Mouse (Mus musculus) right cerebral cortex, postnatal 4 days (tissue): ENCODE measurements around the gene Tedc2.
A peak's percentile ranks its signal among the peaks of the same experiment; 100 is the strongest.

Experiments
- DNase-seq: peaks from one replicate; pipeline ENCODE4 v3.0.0-alpha.2; 2022

Tedc2 gene

DNA sequence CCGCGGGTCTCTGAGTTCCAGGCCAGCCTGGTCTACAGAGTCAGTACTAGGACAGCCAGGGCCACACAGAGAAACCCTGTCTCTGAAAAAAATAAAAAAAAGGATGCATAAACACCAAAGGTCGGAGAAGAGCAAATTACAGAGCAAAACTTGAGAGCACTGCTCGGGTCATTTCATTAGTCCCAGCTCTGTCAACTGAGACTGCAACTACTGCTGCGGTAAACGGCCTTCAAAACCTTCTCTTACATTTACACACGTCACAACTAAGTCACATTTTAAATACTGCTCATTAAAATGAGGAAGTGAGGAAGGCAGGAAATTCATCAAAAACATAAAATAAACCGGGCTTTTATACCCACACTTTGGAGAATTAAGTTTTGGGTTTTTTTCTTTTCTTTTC lies 27.8 kb downstream of the Tedc2 start:
- no peak for DNase-seq

- DNase-seq = no peak
Observed at GRCm38 (mm10) chr17:24191481-24191880, 29.2 kb downstream of the Tedc2 start.

- DNase-seq = no peak
Observed at GRCm38 (mm10) chr17:24190934-24191333, 29.7 kb downstream of the Tedc2 start.

GRCm38 (mm10) chr17:24174259-24174658 lies 46.4 kb downstream of the Tedc2 start:
- DNase-seq = no peak

GRCm38 (mm10) chr17:24173423-24173822 lies 47.2 kb downstream of the Tedc2 start:
- DNase-seq = peak; percentile 66

DNA sequence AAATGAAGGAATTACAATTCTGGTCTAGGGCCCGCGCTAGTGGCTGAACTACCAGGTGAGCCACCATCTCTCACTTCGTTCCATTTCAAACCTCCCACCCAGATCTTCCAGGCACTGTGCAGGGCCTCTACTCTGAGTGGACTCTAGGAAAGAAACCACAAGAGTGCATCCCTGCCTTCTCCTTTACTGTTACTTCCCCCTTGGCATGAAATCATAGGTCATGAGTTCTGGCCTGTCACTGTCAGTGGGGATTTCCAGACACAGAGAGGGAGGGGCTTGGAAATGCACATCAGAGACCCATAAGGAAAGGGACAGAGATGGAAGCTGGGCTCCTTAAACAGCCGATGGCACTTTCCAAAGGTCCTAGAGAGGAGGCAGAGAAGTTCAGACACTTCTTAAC lies 48.9 kb downstream of the Tedc2 start:
- DNase-seq = no peak

GRCm38 (mm10) chr17:24170729-24171128 lies 49.9 kb downstream of the Tedc2 start:
- DNase-seq = no peak

- DNase-seq = no peak
Observed at GRCm38 (mm10) chr17:24170125-24170524, 50.5 kb downstream of the Tedc2 start.

DNA sequence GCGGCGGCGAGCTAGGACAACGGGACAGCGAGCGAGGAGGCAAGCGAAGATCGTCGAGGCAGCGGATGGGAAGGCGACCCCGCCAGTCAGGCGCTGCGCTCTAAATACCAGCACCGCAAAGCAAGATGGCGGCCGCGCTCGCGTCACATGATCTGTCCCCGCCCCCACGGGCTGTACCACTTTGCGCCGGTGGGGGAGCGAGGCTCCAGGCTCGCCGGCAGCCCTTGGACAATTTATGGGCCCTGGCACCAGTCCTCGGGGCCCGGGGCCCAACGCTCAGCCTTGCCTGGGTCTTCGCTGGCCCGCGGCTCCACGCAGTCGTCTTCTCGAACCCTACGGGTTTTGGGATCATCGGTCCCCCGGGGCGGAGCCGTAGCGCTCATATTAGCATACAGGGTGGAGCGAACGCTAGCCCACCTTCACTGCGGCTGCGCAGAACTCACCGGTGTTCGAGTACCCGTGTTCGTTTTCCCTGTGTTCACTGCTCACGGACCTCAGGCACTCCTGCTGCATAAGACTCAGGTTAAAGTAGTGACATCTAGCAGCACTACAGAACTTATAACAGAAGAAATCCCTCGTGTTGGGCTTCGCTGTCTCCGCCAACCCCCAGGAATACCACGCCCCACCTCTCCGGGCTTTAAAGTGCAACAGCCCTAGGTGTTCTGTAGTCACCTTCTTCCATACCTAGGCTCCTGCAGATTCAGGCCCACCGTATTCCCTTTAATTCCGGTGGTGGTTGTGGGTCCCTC lies 51.2 kb downstream of the Tedc2 start, which contains the start of gene Atp6v0c:
Gene Atp6v0c, minus strand, starts transcription at position 386 of the 749 bp plus-strand sequence.
- DNase-seq = peak; percentile 96

- DNase-seq = peak; percentile 79
Observed at GRCm38 (mm10) chr17:24168590-24169277, 51.9 kb downstream of the Tedc2 start.

DNA sequence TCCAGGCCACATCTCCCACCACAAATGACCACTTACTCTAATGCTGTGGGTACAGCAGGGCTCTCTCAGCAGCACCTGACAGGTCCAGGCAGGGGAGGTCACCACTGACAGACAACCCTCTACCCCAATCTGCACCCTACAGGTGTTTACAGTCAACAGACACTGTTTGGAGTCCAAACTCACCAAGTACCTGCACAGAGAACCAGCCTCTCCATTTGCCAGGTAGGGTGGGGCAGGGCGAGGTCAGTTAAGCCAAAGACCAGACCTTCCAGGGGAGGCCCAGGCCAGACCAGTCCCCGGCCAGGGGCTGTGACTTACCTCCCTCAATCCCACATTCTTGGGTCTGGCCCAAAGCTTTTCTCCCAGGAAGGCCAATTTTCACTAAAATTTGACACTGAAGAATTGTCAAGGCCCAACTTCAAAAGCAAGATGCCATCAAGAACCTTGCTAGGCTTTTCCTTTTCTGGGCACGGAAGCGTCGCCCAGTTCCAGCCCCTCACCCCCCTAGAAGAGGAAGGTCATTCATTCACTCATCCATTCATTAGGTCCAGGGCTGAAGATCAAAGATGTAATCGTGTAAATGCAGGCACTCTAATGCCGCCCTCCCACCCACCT lies 52.7 kb downstream of the Tedc2 start:
- DNase-seq = no peak

GRCm38 (mm10) chr17:24167120-24167519 lies 53.5 kb downstream of the Tedc2 start:
- DNase-seq = no peak
